Comparison of ENCODE assay signal across 25 mouse cellular contexts in genomic region chr2:127605203-127605602, GRCm38 (mm10). TPM values are rescaled to one million over a fixed set of nuclear protein-coding genes. Genes with fewer than 3 reads are reported as not detected.
"Had no signal": no experiment of that assay in that cellular context is flagged by ENCODE, and none has a peak within 500 bp of the region (broad histone marks: within the 10 kb centered on the region; RNA-seq: fewer than 3 reads in every experiment).

No protein-coding gene starts in this region.

- H3K27me3 ChIP-seq: heart, embryonic 12.5 days; hindbrain, embryonic 12.5 days; intestine, embryonic 15.5 days; limb, embryonic 13.5 days; limb, embryonic 15.5 days had no signal

- H3K27ac ChIP-seq: heart, adult 2 months; hindbrain, embryonic 10.5 days; hindbrain, embryonic 12.5 days; hindbrain, embryonic 14.5 days; intestine, embryonic 15.5 days; layer of hippocampus, adult 2 months; left cerebral cortex, adult 2 months; limb, embryonic 13.5 days; limb, embryonic 15.5 days; liver, embryonic 12.5 days; liver, embryonic 14.5 days had no signal

- H3K4me1 ChIP-seq: liver, embryonic 12.5 days had no signal

- DNase-seq: gastrocnemius, postnatal 14 days; gastrocnemius, postnatal 36 days; heart, adult 11 months; heart, adult 2 months; heart, postnatal 10 days; heart, postnatal 4 days; kidney, adult 18-20 months; kidney, adult 8-10 months; kidney, postnatal 10 days; kidney, postnatal 25 days; kidney, postnatal 4 days; left cerebral cortex, postnatal 4 days had no signal

- H3K9me3 ChIP-seq: heart, embryonic 12.5 days; hindbrain, embryonic 10.5 days; hindbrain, embryonic 12.5 days; intestine, embryonic 15.5 days; limb, embryonic 13.5 days; limb, embryonic 15.5 days; liver, embryonic 12.5 days had no signal

- H3K4me3 ChIP-seq: heart, adult 2 months; heart, embryonic 12.5 days; hindbrain, embryonic 10.5 days; hindbrain, embryonic 12.5 days; intestine, embryonic 15.5 days; layer of hippocampus, adult 2 months; left cerebral cortex, adult 2 months; limb, embryonic 13.5 days; limb, embryonic 15.5 days; liver, embryonic 12.5 days had no signal

RNA-seq across cellular contexts. Expression of gene Mal, which starts 51.3 kb away (rescaled TPM):
- polyA plus RNA-seq: inflammation-experienced regulatory T-cells, adult 6 months; liver, embryonic 12.5 days; liver, embryonic 16.5 days had no signal
